ENCODE assay signal across 26 mouse cellular contexts in the genomic region with DNA sequence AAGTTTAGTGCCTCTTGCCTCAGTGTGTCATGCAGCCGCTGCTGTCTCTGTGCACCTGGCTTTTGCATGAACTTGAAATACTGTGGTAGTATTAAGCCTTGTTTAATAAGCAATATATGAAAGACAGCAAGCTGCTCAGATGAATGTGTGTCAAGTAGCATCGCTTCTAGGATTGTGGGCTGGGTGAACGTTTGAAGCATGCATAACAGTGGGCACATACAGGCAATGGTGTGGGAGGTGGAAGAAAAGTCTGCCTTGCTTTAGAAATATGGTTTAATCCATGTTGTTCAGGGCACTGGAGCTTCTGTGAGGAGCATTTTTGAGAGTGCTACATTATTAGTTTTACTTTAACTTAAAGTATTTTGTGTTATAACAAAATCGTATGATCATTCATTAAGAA.
"Had no signal": no experiment of that assay in that cellular context is flagged by ENCODE, and none has a peak within 500 bp of the region (broad histone marks: within the 10 kb centered on the region; RNA-seq: fewer than 3 reads in every experiment).

No protein-coding gene starts in this region.

- ATAC-seq: forebrain, postnatal 0 days; hindbrain, postnatal 0 days; intestine, embryonic 16.5 days; liver, embryonic 12.5 days had no signal

- DNase-seq: forebrain, postnatal 0 days; gastrocnemius, postnatal 14 days; gastrocnemius, postnatal 36 days; heart, adult 11 months; heart, adult 2 months; heart, postnatal 14 days; heart, postnatal 36 days; kidney, adult 11 months; kidney, adult 2 months; kidney, adult 9 months; kidney, postnatal 14 days; kidney, postnatal 36 days; layer of hippocampus, postnatal 36 days; left cerebral cortex, postnatal 4 days had no signal

- H3K4me3 ChIP-seq: heart, adult 2 months; heart, embryonic 13.5 days; heart, embryonic 15.5 days; hindbrain, embryonic 13.5 days; hindbrain, embryonic 15.5 days; kidney, embryonic 15.5 days; limb, embryonic 13.5 days; limb, embryonic 15.5 days; liver, embryonic 12.5 days had no signal

- H3K27ac ChIP-seq: heart, adult 2 months; heart, embryonic 13.5 days; heart, embryonic 15.5 days; hindbrain, embryonic 13.5 days; hindbrain, embryonic 15.5 days; hindbrain, postnatal 0 days; kidney, embryonic 15.5 days; kidney, postnatal 0 days; limb, embryonic 13.5 days; limb, embryonic 15.5 days; liver, embryonic 12.5 days; liver, embryonic 14.5 days had no signal
